Mouse (Mus musculus) liver, embryonic 14.5 days (tissue): ENCODE results near the gene Slc35e2. TPM values are rescaled to one million over a fixed set of nuclear protein-coding genes. Genes with fewer than 3 reads are reported as not detected.
A peak's percentile ranks its signal among the peaks of the same experiment; 100 is the strongest.

ENCODE experiments used
- ATAC-seq: fragments of 200-750 bp; cut with Nextera tagmentation; 2 replicates; pipeline ENCODE4 v1.8.0; 2017; ENCODE audit warnings: moderate number of reproducible peaks, mild to moderate bottlenecking, moderate library complexity; ENCODE audit not compliant: insufficient read depth
- DNase-seq, 3 experiments: peaks; one replicate each; pipeline ENCODE4 v3.0.0-alpha.2; 2012 to 2013; ENCODE audit warnings: low read depth in 3 of 3, low spot score in 3 of 3
- H3K27ac ChIP-seq: fragments of 300-500 bp; sonication (generic); 2 replicates; pipeline ENCODE4 v1.5.1; 2014; ENCODE audit warnings: moderate library complexity, mild to moderate bottlenecking, control low read depth, inconsistent platforms
- H3K27me3 ChIP-seq: fragments of 300-500 bp; sonication (generic); 2 replicates; pipeline ENCODE4 v1.6.1; 2014; ENCODE audit warnings: mild to moderate bottlenecking, low read length, moderate library complexity; ENCODE audit not compliant: control insufficient read depth, insufficient read depth
- H3K36me3 ChIP-seq: fragments of 300-500 bp; sonication (generic); replicated peaks from 2 replicates; pipeline ENCODE4 v1.6.1; 2014; ENCODE audit warnings: low read depth; ENCODE audit not compliant: control insufficient read depth, insufficient read depth
- H3K4me1 ChIP-seq, 2 experiments: fragments of 200-500 bp in 1 of 2; fragments of 300-500 bp in 1 of 2; sonication (generic) in 1 of 2; replicated peaks; 2 replicates each; pipeline ENCODE4 v1.6.1; 2012 to 2014; ENCODE audit warnings: antibody characterized with exemption in 1 of 2, inconsistent platforms in 1 of 2, low read length in 1 of 2; ENCODE audit not compliant: control insufficient read depth in 2 of 2, insufficient read depth in 2 of 2
- H3K4me2 ChIP-seq: fragments of 300-500 bp; sonication (generic); 2 replicates; pipeline ENCODE4 v1.6.1; 2014; ENCODE audit warnings: low read depth, mild to moderate bottlenecking, control low read depth, moderate library complexity
- H3K4me3 ChIP-seq, 2 experiments: fragments of 200-500 bp in 1 of 2; fragments of 300-500 bp in 1 of 2; sonication (generic) in 1 of 2; 2 replicates each; pipeline ENCODE4 v1.5.1; 2012 to 2014; ENCODE audit warnings: low read depth in 2 of 2, low read length in 2 of 2, mild to moderate bottlenecking in 2 of 2, control low read depth in 1 of 2, inconsistent platforms in 1 of 2, moderate library complexity in 1 of 2; ENCODE audit not compliant: insufficient read depth in 1 of 2
- H3K9ac ChIP-seq: fragments of 300-500 bp; sonication (generic); replicated peaks from 2 replicates; pipeline ENCODE4 v1.6.1; 2014; ENCODE audit warnings: mild to moderate bottlenecking, control low read depth, moderate library complexity
- H3K9me3 ChIP-seq: fragments of 300-500 bp; sonication (generic); 2 replicates; pipeline ENCODE4 v1.6.1; 2016; ENCODE audit warnings: low read length, mixed read lengths; ENCODE audit not compliant: control insufficient read depth
- CTCF ChIP-seq: IDR thresholded peaks from 2 replicates; pipeline ENCODE4 v1.5.1; 2016; ENCODE audit warnings: antibody characterized with exemption, low read depth, control low read depth
- EP300 ChIP-seq: IDR thresholded peaks from 2 replicates; pipeline ENCODE4 v1.6.1; 2016; ENCODE audit warnings: antibody characterized with exemption, low read depth
- WGBS: fragments of 180-500 bp; shearing (Covaris S2); extraction: QIAGEN DNeasy Blood & Tissue Kit; methylation state at CpG from one replicate; pipeline ENCODE4 v1.1.7; 2014; ENCODE audit not compliant: insufficient replicate concordance; 5-methylcytosine and 5-hydroxymethylcytosine counted together
- polyA plus RNA-seq, 2 experiments: library from polyadenylated mRNA; depleted of rRNA in 1 of 2; stranded (reverse) in 1 of 2; unstranded in 1 of 2; fragments of >200 nt; fragmentation: Nextera tagmentation in 1 of 2; extraction: Ambion mirVana in 1 of 2; gene quantifications; 2 replicates each; pipeline versions ENCODE4 v1.2.1 to v1.2.3; 2012 to 2014

Gene Slc35e2
- polyA plus RNA-seq (2012; rRNA removed) (4.1 and 4.2 TPM in 2 replicates), polyA plus RNA-seq (2014; fragmentation: Nextera tagmentation; extraction: Ambion mirVana) (6.7 and 7.9 TPM in 2 replicates)

DNA sequence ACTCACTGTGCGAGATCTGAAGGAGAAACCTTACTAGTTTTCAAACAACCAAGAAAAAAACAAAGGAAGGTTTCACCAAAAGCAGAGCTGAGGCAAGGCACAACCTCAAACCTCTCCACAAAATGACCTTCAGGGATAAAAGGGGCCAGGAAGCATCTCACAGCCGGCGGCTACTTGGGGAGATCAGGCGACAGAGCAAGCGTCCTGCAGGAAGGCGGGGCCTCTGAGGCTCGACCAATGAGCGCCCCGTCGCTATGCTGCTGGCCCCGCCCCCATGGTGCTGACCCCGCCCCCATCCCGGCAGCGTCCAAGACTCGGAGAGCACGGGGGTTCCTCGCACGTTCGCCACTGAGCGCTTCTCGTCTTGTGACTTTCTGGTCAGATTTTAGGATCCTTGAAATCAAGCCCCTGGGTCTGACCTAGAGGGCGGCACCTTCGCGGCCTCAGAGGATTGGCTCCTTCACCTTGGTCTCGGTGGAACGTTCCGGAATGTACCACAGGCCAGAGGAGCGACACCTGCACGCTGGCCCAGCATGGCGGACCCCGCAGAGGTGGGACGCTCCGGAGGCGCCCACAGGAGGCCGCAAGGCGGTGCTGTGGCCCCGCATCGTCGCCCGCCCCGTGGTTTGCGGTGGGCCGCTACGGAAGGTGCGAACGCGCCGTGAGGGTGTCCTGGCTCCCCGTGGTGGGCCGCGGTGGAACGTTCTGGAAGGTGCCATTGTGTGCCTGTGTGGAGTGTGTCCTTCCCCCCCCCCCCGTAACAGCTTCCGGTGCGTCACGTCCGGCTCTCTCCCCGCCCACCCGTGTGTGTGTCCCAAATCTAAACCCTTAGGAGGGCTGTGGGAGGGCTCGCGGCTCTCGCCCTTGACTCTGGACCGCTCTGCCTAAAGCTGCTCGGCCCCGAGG is at the start of gene Slc35e2:
Gene Slc35e2 (plus strand): TSS at position 326 of the 906 bp plus-strand sequence.
- DNase-seq (peak; percentile 87 to 91 (median 88)), ATAC-seq (peak; percentile 94)
- Histone ChIP-seq H3K4me3 (peak within 1 kb of the TSS; percentile 72 to 84), H3K9me3 (no peaks in the 10 kb centered on the region), H3K4me2 (peak within 1 kb of the TSS; percentile 84), H3K27ac (peak within 1 kb of the TSS; percentile 80), H3K27me3 (no peaks in the 10 kb centered on the region), H3K36me3 (peaks cover 3% of the 10 kb centered on the region; the same call in 1 of the 2 replicates), H3K9ac (peak within 1 kb of the TSS; percentile 70), H3K4me1 (peaks cover 27 to 35% of the 10 kb centered on the region in 2 experiments)
- under 1% methylated on average over 63 of the region's 65 CpGs for WGBS
- TF ChIP-seq EP300 (no peak; the same call in 1 of the 2 replicates), CTCF (peak; percentile 46)

DNA sequence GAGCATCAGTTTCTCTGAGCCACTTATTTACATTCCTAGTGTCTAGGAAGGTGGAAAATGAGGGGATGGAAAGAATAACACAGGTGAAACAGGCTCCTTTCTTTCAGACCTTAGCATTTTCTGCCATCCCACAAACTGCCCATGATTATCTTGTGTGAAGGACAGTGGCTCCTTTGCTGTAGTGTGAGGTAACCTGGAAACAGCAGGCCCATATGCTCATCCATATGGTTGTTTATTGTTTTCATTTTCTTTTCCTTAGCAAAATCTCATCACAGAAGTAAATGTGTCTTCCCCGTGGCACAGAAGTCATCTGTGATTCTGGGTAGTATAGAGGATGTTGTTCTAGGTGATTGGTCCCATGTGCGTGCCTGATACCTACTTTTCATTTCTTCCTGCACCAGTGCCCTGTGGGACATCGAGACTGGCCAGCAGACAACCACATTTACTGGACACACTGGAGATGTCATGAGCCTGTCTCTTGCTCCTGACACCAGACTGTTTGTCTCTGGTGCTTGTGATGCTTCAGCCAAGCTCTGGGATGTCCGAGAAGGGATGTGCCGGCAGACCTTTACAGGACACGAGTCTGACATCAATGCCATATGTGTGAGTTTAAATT is 48.2 kb upstream of the Slc35e2 start:
- H3K4me1 ChIP-seq: peaks cover 0 to 1% of the 10 kb centered on the region in 2 experiments; a peak in 1 of 4 replicates
- no peak overlapping the region for H3K4me2 ChIP-seq
- no peaks in the 10 kb centered on the region for H3K9me3 ChIP-seq
- DNase-seq (no peak), ATAC-seq (no peak)
- TF ChIP-seq CTCF (no peak), EP300 (no peak)
- H3K9ac ChIP-seq: no peak overlapping the region
- no peaks in the 10 kb centered on the region for H3K27me3 ChIP-seq
- H3K4me3 ChIP-seq: no peak overlapping the region
- H3K27ac ChIP-seq: no peak overlapping the region
- 79% methylated on average over 6 of the region's 6 CpGs for WGBS
- H3K36me3 ChIP-seq: peaks cover 49% of the 10 kb centered on the region

DNA sequence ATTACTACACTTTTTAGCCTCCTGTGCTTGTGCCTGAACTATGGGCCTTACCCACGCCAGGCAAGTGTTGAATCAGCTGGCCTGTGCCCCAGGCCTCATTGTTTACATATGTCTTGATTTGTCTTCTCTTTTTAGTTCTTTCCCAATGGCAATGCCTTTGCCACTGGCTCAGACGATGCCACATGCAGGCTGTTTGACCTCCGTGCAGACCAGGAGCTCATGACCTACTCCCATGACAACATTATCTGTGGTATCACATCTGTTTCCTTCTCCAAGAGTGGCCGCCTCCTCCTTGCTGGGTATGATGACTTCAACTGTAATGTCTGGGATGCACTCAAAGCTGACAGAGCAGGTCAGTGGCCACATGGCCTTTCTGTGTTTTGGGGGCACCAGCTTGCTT is 46.3 kb upstream of the Slc35e2 start:
- Histone ChIP-seq H3K9me3 (no peaks in the 10 kb centered on the region), H3K4me3 (no peak overlapping the region), H3K27ac (no peak overlapping the region), H3K9ac (no peak overlapping the region), H3K27me3 (no peaks in the 10 kb centered on the region), H3K36me3 (peaks cover 49% of the 10 kb centered on the region), H3K4me2 (no peak overlapping the region), H3K4me1 (peaks cover 0 to 4% of the 10 kb centered on the region in 2 experiments; a peak in 1 of 4 replicates)
- TF ChIP-seq EP300: no peak
- TF ChIP-seq CTCF: no peak
- 15% methylated on average over 4 of the region's 4 CpGs for WGBS
- DNase-seq: no peak
- peak; percentile 44; the same call in 1 of the 2 replicates for ATAC-seq

DNA sequence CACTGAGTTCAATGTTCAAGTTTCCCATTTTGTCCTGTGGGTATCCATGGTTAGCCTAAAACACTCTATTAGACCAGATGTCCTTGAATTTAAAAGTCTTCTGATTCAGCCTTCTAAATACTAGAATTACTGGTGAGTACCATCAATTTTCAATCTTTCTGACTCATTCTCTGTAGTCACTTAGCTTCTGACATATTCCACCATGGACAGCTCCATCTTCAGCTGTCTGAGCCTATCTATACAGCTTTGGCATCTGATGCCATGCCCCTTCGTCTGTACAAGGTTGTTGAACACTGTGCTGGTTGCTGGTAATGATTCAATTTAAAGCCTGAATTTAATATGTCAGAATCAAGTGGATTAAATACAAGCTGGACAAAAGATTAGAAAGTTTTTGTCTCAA is 45.8 kb upstream of the Slc35e2 start:
- no peak overlapping the region for H3K9ac ChIP-seq
- TF ChIP-seq CTCF (no peak), EP300 (no peak)
- WGBS: 61% methylated on average over 1 of the region's 1 CpGs
- H3K27ac ChIP-seq: no peak overlapping the region
- H3K4me1 ChIP-seq: peaks cover 0 to 9% of the 10 kb centered on the region in 2 experiments; a peak in 2 of 4 replicates
- no peaks in the 10 kb centered on the region for H3K9me3 ChIP-seq
- H3K4me2 ChIP-seq: no peak overlapping the region
- H3K36me3 ChIP-seq: peaks cover 53% of the 10 kb centered on the region
- no peak overlapping the region for H3K4me3 ChIP-seq
- H3K27me3 ChIP-seq: no peaks in the 10 kb centered on the region
- DNase-seq (no peak), ATAC-seq (no peak)

DNA sequence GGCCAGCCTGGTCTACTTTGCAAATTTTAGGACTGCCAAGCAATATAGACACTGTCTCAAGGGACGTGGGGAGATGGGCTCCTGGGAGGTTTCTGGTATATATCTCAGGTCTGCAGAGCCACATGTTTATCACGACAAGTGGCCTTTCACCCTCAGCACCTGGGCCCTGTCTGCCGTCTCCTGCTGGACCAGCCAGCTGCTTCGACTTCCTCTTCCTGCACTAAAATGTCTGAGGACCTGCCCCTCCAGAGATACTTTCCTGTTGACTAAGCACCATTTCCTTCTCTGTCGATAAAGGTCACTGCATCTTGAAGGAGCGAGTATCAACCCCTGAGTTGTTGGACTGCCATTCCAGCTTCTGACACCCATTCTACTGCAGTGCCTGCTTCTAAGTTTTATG is 41.8 kb upstream of the Slc35e2 start:
- Histone ChIP-seq H3K4me1 (peaks cover 6 to 32% of the 10 kb centered on the region in 2 experiments), H3K27me3 (no peaks in the 10 kb centered on the region), H3K9me3 (no peaks in the 10 kb centered on the region), H3K9ac (no peak overlapping the region), H3K36me3 (peaks cover 31% of the 10 kb centered on the region), H3K4me3 (no peak overlapping the region), H3K4me2 (no peak overlapping the region), H3K27ac (no peak overlapping the region)
- WGBS: 24% methylated on average over 6 of the region's 6 CpGs
- DNase-seq (no peak), ATAC-seq (no peak)
- no peak for TF ChIP-seq CTCF
- TF ChIP-seq EP300: no peak
